Mouse (Mus musculus) adrenal gland, postnatal 36 days (tissue): ENCODE results near the gene Snx30. TPM values are rescaled to one million over a fixed set of nuclear protein-coding genes. Genes with fewer than 3 reads are reported as not detected.
"Not testable (repeated sequence)": the region's sequence is repeated elsewhere in the genome, so short reads cannot be mapped to it uniquely, and the experiment has no call there.

ENCODE experiments used
- DNase-seq, 2 experiments: peaks; one replicate each; pipeline ENCODE4 v3.0.0; 2021; ENCODE audit warnings: mixed read lengths in 1 of 2
- long read RNA-seq, 2 experiments: library from polyadenylated mRNA; stranded (forward); transcript quantifications; one replicate each; pipeline ENCODE4 v2.0.0; 2021; ENCODE audit warnings: borderline sequencing depth in 2 of 2
- total RNA-seq, 2 experiments: library from RNA; stranded (reverse); gene quantifications; 2 replicates each; pipeline ENCODE4 v1.2.3; 2021

Gene Snx30
- total RNA-seq: 1 to 10 TPM; 5.7 to 6.0 TPM
- long read RNA-seq, experiment 1: 0 reads
- long read RNA-seq, experiment 2: 0 reads

DNA sequence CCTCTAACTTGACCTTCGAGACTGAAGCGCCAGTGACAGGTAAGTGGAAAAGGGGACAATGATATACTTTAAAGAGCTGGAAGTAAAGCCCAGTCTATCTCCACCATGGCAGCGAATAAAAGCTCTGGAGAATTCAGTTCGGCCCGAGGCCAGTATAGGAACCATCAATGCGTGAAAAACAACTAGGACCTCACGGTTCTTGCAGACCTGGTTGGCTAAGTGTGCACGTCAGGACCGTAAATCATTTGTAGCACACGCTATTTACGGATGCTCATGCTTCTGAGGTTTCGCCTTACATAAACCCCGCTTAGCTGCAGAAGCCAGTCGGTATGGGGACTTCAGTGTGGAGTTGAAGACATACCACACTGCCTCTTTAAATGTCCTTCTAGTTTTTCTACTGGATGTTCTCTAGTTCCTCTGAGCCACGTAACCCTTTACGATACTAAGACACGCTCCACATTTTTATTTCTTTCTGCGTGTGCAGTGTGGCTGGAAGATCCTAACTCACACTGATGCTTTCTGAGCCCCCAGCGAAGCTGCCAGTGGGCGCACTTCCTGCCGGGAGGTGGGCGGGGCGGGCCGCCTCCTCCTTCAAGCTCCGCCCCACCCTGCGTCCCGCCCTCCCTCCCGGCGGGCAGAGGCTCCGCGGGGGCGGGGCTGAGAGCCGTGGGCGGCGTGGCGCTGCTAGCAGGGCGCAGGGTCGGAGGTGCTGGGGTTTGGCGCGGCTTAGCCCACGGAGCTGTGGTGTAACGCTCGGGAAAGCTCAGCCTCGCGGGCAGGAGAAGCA lies at the start of gene Snx30:
Gene Snx30, plus strand, starts transcription at position 660 of the 787 bp plus-strand sequence.
- DNase-seq: peak; percentile 94 to 97

DNA sequence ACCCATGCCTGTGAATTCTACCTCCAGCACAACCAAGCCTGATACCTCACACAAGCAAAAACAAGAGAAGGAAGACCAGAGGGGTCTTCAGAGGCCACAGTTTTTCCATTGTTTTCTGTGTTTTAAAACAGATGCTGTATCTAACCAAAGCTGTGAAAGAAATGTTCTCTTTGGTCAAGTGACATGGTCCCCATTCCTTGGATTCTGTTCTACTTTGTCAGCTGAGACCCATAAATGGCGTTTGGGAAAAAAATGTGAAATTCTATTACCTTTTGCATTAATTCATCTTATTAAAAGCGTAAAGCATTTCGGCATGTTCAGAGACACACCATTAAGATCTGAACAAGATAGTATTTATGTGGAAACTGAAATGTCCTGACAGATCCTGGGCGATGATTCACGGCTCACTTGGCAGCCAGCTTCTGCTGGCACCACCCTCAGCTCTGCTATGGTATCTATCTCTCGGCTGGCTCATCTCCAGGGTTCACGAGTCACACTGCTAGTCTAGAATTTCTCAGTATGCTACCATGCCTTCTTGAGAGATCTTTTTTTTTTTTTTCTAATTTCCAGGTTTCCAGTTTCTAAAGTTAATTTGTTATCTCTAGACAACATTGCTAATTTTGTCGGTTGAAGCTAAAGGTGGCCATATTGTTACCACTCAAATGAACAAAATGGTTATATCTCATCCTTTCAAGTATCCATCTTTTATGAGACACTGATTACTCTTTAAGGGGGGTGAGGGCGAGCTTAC lies 49.1 kb upstream of the Snx30 start:
- peak; percentile 90 for DNase-seq

DNA sequence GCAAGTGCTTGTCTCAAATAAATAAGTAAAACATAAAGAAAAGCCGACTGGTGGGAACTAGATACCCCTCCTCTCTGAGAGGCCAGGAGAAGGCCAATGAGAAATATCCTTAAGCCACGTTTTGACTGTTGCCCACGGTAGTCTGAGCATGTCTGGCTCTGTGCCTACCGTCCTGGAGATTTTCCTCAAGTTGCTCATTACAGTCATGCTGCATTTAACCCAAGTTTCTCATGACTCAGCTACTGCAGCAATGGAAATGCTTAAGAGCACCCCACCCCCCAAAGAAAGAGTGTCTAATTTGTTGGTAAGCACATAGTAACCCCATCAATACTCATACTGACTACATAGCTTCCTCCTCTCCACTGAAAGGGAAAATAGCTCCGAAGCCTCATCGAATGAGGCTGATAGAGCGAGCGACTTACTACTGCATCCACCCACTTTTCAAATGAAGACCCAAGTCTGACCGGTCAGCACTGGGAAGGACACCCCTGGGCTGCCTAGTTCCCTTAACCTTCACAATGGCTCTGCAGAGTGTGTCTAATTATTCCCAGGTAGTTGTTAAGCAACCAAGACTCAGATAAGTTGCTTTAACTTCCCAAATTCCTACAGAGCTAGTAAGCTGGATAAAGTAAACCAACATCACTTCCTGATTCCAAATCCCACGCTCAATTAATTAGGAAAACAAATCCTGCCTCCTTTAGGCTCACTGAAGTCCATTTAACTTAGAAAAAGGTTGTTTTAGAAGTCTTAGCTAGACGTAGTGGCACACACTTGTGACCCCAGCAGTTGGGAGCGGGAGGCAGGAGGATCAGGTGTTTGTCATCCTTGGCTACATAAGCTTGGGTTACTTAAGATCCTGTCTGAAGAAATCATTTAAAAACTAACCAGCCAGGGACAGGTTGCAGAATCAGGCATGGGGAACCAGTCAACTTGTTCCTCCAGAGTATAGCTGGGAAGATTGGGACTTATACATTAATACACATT lies 47.9 kb upstream of the Snx30 start:
- no peak for DNase-seq

DNA sequence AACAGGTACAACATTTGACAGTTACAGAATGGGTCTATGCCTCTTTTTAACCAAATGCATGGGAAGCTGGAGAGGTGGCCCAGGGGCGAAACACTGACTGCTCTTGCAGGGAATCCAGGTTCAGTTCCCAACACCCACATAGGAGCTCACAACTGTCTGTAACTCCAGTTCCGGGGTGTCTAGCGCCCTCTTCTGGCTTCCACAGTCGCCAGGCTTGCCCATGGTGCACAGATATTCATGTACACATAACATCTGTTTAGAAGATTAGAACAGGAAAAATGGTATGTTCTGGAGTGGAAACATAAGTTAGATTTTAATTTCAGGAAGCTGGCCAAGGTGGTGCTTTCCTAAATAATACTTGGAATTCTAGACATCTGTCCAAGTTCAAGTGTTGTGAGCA lies 45.6 kb upstream of the Snx30 start:
- no peak for DNase-seq

DNA sequence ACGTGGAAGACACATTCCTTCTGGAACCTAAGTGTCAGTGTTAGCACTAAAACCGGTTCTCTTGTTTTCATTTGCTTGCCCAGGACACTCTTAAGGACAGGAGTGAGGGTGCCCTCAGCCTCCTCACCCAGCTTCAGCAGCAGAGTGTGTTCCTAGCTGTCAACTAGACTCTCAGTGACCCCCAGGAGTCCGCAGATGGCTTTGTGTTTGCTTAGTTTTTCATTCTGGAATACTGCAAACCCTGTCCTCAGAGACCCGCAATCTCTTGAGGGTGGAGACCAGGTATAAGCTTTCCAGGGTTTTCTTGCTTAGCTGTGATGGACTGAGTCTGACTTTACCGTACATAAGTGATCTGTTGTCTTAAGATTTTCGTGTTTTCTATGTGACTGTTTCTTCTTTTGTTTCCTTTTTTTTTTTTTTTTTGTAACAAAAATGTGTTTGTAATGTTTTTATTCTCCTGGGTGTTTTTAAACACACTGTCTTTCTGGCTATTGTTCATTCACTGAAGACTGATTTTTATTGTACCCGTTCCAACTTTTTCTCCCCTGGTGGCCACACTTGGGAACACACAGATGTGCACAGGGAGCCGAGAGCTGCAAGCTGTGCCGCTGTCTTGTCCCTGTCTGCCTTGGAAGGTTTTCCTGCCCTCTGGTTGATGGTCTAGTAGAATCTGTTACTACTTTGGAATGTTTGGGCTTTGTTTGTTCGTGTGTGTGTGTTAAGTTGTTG lies 44.8 kb upstream of the Snx30 start:
- peak; percentile 56 to 65 for DNase-seq

DNA sequence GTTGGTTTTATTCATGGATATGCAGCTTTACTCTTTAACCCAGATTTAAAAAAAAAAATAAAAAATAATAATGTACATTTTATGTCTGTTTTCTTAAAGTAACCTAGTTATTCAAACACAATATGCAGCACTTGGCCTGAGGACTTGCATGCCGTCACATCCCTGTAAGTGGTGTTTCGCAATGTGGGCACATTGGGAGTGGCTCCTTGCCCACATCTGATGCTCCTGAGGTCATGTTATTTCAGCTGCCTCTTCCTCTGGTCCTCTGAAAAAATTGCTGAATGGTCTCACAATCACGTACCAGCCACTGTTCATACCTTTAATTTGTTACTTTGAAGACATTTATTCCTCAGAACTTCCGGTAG lies 44.3 kb upstream of the Snx30 start:
- peak in 1 of 2 experiments; percentile 34 for DNase-seq

DNA sequence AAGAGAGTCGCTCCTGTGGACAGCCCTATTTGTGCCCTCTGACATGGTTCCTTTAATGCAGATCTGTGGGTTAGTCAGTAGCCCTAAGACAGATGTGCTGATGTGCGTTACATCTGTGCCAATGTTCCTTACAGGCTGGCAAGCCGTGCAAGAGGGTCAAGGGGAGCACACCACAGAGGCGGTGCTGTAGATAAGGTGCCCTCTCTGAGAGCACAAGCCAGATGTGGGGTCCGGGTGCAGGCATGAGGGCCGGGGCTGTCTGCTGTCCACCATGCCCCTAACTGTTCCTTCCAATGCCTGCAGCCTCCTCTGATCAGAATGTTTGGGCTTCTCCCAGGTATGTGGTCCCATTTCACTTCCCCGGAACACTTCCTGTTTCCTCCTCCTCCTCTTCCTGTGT lies 40.7 kb upstream of the Snx30 start:
- no peak for DNase-seq

DNA sequence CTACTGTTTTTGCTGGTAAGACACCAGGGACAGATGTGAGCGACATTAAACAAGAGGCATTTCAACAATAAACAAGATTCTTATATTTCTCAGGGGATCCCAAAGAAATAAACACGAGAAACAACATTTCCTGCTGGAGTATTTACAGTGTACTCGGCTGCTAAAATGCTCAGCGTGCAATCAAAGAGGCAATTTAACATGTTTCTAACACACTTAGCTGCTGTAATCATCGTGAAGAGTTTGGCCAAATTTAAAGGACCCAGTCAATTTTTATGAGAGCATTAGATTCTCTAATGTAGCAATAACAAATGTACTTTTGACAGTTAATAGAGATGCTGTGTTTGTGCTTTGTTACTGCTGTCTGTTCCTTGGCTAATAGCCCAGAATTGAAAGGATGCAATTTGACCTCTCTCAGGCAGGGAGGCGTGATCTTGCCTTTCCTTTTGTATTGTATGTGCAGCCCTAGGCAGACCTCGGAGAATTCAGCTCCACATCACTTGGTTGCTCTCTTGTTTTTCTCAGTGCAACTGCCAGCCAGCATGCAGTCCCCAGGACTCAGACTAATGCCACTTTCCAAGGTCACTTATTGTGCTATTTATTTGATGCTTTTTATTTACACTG lies 40.1 kb upstream of the Snx30 start:
- peak in 1 of 2 experiments; percentile 39 for DNase-seq

DNA sequence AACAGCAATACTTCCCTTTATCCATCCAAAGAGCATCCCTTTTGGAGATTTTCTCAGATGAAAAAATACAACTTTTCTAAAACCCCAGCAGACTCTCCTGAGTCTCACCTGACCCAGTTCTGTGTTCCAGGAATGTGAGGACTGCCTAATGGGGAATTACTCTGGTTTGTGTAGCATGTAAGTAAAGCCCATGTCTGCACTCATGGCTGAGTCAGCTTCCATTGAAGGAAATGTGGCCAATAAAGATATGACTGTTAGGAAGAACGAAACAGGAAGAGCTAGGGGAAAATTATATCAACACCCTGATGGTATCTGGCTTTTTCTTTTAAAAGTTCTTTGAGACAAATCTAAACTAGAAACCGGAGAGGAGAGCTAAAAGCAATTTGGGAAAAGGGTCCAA lies 37.9 kb upstream of the Snx30 start:
- DNase-seq: no peak

DNA sequence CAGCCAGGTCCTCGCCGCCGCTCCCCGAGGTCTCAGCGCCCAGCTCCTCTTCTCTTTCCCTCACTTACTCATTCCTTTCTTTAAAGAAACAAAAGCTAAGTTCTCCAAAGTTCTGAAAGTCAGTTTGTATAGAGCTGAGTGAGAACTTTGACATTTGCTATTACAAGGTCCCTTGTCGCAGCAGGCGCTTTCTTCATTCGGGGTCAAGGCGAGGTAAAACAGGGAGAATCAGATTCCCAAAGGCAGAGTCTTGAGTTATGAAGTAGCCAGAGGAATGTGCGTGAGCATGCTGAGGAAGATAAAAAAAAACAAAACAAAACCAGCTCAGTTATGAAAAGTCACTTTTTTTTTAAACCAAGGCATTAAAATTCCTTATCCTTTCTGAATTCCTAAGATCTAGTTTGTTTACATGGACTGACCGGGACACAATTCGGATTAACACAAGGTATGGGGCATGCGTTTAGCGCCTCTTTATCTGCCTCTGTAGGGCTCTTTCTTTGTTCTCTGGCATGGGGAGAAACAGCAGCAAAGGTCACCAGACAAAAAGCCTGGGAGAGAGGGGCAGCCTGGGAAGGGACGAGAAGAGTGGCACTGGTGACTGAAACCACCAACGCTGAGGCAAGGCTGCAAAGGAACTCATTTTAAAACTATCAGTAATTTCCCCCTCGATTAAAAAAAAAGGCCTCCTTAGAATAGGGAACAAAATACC lies 33.3 kb upstream of the Snx30 start:
- DNase-seq: peak; percentile 31 to 54

DNA sequence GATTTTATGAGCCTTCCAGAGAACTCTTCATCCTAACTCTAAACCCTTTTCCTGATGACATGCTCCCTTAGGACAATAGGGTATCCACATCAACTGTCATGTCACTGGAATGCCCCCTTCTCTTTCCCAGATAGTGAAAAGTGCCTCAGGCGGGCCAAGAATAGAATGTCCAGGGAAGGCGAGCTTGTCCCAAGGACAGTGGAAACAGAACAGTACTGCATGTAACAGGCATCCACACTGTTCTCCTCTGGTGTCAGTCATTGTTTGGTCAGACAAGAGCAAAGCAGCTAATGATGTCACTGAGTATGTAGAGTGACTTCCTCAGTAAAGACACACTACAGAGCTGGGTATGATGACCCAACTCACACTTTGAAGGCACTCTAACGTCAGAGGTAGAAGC lies 27.8 kb upstream of the Snx30 start:
- DNase-seq: peak; percentile 4 to 23

DNA sequence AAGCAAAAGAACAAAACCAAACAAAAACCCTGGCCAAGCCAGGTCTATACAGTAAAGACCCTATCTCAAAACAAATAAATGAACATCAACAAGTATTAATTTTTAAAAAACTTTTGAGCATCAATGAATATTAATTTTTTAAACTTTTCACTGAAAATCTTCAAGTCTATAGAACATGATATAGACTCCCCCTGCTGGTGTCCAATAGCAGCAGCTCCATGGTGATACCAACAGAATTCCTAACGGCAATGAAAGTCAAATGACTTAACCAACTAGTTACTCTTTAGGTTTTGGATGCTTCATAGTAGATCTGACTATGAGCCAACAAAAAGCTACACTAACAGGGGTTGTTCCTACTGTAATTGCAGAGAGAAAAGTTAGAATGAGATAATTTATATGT lies 25.1 kb upstream of the Snx30 start:
- peak in 1 of 2 experiments; percentile 40 for DNase-seq

DNA sequence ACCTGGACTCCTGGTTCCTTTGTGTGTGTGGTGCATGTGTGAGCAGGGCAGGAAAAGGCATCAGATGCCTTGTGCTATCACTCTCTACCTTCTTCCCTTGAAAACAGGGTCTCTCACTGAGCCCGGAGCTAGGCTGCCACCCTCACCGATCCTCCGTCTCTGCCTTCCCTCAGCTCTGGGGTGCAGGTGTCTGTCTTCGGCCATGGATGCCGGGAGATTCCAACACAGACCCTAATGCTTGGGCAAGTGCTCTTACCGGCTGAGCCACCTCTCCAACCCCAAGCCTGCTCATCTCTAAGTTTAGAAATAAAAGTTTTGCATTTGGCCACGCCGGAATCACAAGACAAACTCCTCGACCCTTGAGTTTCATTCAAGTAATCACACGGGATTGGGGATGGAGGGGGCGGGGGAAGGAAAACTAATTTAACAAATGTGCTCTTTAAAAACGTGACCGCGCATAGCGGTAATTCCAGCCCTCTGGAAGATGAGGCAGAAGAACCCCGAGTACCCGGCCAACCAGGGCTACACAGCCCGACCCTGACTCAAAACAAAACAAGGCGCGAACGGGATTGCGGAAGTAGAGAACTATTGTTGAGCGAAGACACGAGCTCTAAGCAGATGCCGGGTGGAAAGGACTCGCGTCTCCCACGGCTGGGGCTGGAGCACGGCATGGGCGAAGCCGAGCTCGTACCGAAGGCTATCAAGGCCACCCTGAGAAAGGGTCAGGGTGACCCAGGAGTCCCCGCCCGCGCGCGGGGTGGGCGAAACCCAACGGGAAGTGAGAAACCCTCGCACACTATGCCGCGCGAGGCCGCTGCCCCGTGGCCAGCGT lies 22.6 kb upstream of the Snx30 start:
- DNase-seq: peak in 1 of 2 experiments; percentile 10

DNA sequence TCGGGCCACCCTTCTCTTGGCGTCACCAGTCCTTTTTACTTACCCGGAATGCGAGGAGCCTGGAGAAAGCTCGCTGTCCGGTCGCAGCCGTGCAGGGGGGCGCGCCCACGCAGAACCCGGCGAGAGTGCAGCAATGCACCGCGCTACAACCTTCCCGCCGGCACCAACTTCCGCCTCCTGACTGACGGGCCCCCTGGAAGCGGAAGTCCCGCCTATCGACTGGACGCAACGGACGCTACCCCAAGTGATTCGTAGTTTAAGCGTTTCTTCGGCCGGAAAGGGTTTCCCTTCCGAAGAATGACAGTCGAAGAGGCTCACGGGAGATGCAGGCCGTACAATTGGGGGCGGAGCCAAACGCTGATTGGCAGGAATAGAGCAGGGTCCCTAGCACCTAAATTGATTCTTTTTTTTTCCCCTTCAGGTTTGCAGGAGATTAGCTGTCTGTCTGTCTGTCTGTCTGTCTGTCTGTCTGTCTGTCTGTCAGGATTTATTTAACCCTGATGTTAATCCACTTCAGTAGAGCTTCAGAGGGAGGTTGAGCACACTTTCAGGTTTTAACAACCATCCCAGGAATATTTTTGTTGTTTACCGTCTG lies 21.9 kb upstream of the Snx30 start:
- peak; percentile 96 for DNase-seq

DNA sequence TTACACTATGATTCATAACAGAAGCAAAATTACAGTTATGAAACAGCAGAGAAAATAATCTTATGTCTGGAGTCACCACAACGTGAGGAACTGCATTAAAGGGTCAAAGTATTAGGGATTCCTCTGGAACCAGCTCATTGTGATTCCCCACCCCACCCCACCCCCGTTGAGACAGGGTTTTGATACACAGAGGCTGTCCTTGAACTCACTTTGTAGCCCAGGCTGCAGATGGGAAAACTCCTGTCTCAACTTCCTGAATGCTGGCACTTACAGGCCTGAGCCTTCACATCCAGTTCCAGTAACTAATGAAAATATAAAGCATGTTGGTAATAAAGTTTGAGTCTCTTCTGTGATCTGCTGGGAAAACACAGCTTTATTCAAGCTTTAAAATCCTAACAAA lies 20.2 kb upstream of the Snx30 start:
- DNase-seq: no peak

DNA sequence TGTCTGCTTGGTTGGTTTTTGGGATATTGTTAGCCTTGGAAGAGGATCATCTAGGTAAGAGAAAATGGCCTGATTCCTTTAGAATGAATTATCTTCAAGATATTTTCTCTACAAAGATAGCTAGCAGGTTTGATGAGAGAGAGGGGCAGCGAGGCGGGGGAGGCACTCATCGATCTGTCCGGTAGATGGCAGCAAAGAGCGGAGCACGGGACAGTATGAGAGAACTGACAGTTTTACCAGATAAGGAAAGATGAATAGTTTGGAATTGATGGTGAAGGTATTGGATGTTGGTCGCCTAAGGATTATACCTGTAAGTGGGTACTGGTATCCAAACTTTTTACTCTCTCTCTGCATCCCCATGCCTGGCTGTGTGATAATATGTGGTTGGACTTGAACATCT lies 19.0 kb upstream of the Snx30 start:
- peak; percentile 80 to 86 for DNase-seq

DNA sequence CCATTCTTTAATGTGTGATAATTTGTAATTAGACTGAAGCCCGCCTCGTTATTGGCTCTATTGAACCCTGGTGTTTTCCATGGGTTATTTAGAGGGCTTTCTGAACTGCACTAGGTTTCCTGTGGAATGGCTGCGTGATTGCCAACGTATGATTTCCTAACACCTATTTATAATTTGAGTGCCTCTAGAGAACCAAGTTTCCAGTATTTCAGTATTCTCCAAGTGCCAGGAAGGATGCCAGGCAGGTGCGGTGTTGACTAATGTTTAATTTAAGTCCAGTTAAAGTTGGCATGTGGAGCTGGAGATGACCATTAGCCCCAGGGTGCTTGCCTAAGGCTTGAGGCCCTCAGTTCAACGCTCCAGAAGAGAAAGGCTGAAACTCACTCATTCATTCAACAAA lies 18.5 kb upstream of the Snx30 start:
- DNase-seq: no peak

DNA sequence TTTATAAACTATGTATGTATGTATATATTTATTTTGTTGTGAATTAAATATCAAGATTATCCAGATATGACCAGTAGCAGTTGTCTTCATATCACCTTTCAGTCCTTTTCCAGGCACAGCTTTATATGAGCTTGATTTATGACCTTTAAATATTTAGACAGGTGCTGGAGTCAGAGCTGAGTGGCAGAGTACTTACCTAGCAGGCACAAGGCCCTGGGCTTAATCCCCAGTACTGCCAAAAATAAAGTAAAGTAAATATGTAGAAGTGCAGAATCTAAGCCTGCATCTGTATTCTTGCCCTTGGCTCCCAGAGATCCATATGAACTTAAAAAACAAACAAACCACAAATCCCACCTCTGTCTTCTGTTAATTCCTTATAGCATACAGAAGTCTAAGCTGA lies 16.6 kb upstream of the Snx30 start:
- no peak for DNase-seq

DNA sequence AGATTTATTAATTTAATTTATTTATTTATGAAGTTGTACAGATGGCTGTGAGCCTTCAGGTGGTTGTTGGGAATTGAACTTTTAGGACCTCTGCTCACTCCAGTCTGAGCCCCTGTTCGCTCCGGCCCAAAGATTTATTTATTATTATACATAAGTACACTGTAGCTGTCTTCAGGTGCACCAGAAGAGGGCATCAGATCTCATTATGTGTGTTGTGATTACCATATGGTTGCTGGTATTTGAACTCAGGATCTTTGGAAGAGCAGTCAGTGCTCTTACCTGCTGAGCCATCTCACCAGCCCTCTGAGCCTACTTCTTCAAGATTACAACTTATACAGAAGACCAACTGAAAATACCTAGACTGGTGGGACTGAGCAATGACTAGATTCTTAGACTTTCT lies 12.0 kb upstream of the Snx30 start:
- not testable (repeated sequence) for DNase-seq
